Mouse (Mus musculus): ENCODE data around the gene Naip6. TPM values are rescaled to one million over a fixed set of nuclear protein-coding genes. Genes with fewer than 3 reads are reported as not detected.
"Not testable (repeated sequence)": the region's sequence is repeated elsewhere in the genome, so short reads cannot be mapped to it uniquely, and the experiment has no call there.

The Naip6 gene
- 0.04 and 0.51 TPM in 2 replicates for polyA plus RNA-seq (2015; fragmentation: Nextera tagmentation; extraction: Ambion mirVana)

GRCm38 (mm10) chr13:100317256-100317893, at the start of gene Naip6:
TSS of gene Naip6 (minus strand) at chr13:100317674.
- not testable (repeated sequence) for H3K9me3 ChIP-seq (replicated peaks); H3K27me3 ChIP-seq (replicated peaks); ATAC-seq (ENCODE audit: low FRiP score); H3K9ac ChIP-seq (replicated peaks); H3K27ac ChIP-seq (replicated peaks); H3K4me1 ChIP-seq; H3K36me3 ChIP-seq; H3K4me2 ChIP-seq; H3K4me3 ChIP-seq (replicated peaks)
- 76% methylated on average over 6 of the region's 6 CpGs for WGBS

DNA sequence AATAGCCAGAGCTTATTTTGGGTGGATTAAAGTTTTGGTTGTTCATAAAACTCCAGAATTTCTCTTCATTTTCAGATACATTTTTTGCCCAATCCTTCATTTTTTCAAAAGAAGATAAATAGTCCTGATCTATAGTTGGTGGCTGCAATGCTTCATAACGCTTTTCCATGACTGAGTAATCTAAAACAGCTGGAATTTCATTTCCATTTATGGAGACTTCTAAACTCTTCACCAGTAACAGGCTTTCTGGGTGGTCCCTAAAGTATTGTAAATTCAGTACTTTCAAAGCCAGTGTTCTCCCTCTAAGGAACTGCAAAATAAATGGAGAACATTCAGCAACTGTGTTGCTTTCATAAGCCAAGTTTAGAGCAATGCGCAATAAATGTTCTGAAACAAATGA, 34.8 kb upstream of the Naip6 start:
- H3K27ac ChIP-seq (replicated peaks); H3K4me3 ChIP-seq (replicated peaks); H3K4me2 ChIP-seq; H3K27me3 ChIP-seq (replicated peaks); H3K9ac ChIP-seq (replicated peaks); ATAC-seq (ENCODE audit: low FRiP score); H3K9me3 ChIP-seq (replicated peaks); H3K4me1 ChIP-seq; H3K36me3 ChIP-seq: not testable (repeated sequence)
- 83% methylated on average over 2 of the region's 2 CpGs for WGBS

DNA sequence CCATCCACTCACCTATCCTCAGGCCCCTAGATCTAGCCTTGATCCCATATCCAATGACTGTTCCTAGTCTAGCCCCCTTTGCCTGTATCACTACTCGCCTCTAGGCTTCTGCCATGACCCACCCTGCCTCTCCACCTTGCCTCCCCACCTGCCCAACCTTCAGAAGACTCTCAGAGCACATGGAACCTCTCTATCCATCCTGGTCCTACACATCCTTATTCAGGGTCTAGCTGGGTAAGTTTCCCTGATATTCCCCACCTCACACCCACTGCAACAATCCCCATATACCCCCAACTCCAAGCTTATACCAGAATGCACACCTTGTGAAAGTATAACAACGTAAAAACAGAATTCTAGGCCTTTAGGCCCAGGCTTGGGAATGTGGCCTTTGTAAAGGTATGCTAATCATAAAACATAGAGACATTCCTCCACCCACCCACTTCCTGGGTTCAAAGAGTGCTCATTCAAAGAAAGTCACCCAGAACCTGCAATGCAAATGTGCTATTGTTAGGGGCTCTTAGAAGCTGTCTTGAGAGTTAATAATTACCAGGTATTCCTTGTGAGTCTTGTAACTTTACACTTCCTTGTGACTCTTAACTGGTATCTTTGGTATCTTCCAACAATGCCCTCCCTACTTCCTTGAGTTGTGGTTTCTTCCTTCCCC, 32.2 kb upstream of the Naip6 start:
- not testable (repeated sequence) for H3K36me3 ChIP-seq; H3K9ac ChIP-seq (replicated peaks)
- WGBS: 69% methylated on average over 1 of the region's 2 CpGs

GRCm38 (mm10) chr13:100341822-100342221, 24.3 kb upstream of the Naip6 start:
- no peak overlapping the region for H3K9ac ChIP-seq (replicated peaks)
- ATAC-seq (ENCODE audit: low FRiP score): no peak
- no peak overlapping the region for H3K4me2 ChIP-seq
- H3K4me3 ChIP-seq (replicated peaks): no peak overlapping the region
- H3K9me3 ChIP-seq (replicated peaks): no peaks in the 10 kb centered on the region
- H3K27me3 ChIP-seq (replicated peaks): no peaks in the 10 kb centered on the region
- H3K27ac ChIP-seq (replicated peaks): no peak overlapping the region
- H3K4me1 ChIP-seq: no peaks in the 10 kb centered on the region
- WGBS: 70% methylated on average over 2 of the region's 2 CpGs
- no peaks in the 10 kb centered on the region for H3K36me3 ChIP-seq

More for the DNA sequence above, 32.2 kb upstream of the Naip6 start:
- not testable (repeated sequence) for H3K9me3 ChIP-seq (replicated peaks); H3K4me2 ChIP-seq; H3K4me1 ChIP-seq; H3K4me3 ChIP-seq (replicated peaks); H3K27ac ChIP-seq (replicated peaks); H3K27me3 ChIP-seq (replicated peaks); ATAC-seq (ENCODE audit: low FRiP score)

GRCm38 (mm10) chr13:100331728-100332127, 14.3 kb upstream of the Naip6 start:
- H3K27ac ChIP-seq (replicated peaks); ATAC-seq (ENCODE audit: low FRiP score); H3K9me3 ChIP-seq (replicated peaks); H3K36me3 ChIP-seq; H3K4me2 ChIP-seq; H3K9ac ChIP-seq (replicated peaks); H3K4me3 ChIP-seq (replicated peaks); H3K4me1 ChIP-seq; H3K27me3 ChIP-seq (replicated peaks): not testable (repeated sequence)
- WGBS: 51% methylated on average over 5 of the region's 5 CpGs

DNA sequence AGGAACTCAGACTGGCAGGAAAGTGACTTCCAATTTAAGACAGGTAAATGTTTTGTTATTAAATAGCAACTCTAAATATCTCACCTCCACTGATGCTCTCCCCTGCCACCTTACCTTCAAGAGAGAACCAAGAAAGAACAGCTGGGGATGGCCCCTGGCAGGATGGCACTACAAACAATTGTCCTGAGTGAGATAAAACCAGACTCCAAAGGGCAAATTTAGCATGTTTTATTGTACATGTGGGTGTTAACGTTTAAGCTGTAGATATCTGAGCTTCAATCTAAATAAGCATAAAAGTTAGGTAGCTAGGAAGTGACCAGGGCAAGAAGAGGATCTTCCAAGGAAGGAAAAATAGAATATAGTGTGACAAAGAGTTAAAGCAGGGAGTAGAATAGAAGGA, 11.4 kb upstream of the Naip6 start:
- H3K4me3 ChIP-seq (replicated peaks); H3K27ac ChIP-seq (replicated peaks); H3K36me3 ChIP-seq; H3K4me2 ChIP-seq; H3K4me1 ChIP-seq; H3K9ac ChIP-seq (replicated peaks); ATAC-seq (ENCODE audit: low FRiP score); H3K9me3 ChIP-seq (replicated peaks); H3K27me3 ChIP-seq (replicated peaks): not testable (repeated sequence)
- WGBS: 33% methylated on average over 1 of the region's 1 CpGs

GRCm38 (mm10) chr13:100328029-100328428, 10.6 kb upstream of the Naip6 start:
- not testable (repeated sequence) for H3K27ac ChIP-seq (replicated peaks); H3K4me2 ChIP-seq; H3K9ac ChIP-seq (replicated peaks); H3K4me3 ChIP-seq (replicated peaks); ATAC-seq (ENCODE audit: low FRiP score); H3K4me1 ChIP-seq; H3K27me3 ChIP-seq (replicated peaks); H3K9me3 ChIP-seq (replicated peaks); H3K36me3 ChIP-seq
- WGBS: 77% methylated on average over 2 of the region's 2 CpGs

DNA sequence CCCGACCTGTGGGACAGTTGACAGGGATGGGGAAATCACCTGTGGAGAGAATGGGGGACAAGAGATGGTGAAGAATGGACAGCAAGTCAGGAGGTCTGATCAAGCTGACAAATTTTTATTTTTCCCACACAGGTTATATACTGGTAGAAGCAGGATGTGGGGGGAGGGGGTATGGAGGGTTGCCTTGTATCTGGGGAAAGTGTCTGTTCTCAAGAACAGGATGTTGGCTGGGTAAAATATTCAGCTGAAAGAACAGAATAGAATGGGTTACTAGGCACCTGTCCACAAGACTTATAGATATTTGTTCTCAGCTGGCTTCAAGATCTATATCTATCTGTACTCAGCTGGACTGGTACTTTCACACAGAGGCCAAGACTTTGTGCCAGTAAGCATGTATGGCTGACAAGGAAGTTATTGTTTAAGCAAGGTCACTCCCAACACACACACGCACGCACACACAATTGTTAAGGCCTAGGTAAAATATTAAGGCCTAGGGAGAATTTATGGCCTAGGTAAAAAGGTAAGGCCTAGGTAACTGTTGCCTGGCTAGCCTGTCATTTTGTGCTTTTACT, 4.9 kb upstream of the Naip6 start:
- H3K9me3 ChIP-seq (replicated peaks); H3K36me3 ChIP-seq; H3K27me3 ChIP-seq (replicated peaks); H3K9ac ChIP-seq (replicated peaks); ATAC-seq (ENCODE audit: low FRiP score); H3K27ac ChIP-seq (replicated peaks); H3K4me2 ChIP-seq; H3K4me1 ChIP-seq; H3K4me3 ChIP-seq (replicated peaks): not testable (repeated sequence)
- WGBS: 94% methylated on average over 3 of the region's 3 CpGs

DNA sequence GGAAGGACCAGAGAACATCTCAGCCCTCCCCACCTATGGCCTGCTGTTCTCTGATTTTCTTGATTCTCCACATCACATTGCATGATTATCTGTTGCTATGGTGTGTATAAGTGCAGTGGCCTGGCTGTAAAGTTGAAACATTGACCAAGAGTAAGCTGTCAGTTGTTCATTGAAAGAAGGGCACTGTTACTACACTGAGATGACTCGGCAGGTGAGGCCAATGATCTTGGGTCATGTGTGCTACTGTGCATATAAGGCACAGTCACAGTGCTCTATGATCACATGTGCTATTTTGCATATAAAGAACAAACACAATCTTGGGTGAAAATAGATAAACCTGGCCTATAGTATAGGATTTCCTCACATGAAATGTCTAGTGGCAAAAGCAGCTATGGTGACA, 32.9 kb downstream of the Naip6 start:
- no peak overlapping the region for H3K4me3 ChIP-seq (replicated peaks)
- no peaks in the 10 kb centered on the region for H3K4me1 ChIP-seq
- no peaks in the 10 kb centered on the region for H3K36me3 ChIP-seq
- no peaks in the 10 kb centered on the region for H3K27me3 ChIP-seq (replicated peaks)
- H3K9me3 ChIP-seq (replicated peaks): no peaks in the 10 kb centered on the region
- no peak overlapping the region for H3K27ac ChIP-seq (replicated peaks)
- WGBS: 88% methylated on average over 1 of the region's 1 CpGs
- no peak for ATAC-seq (ENCODE audit: low FRiP score)
- no peak overlapping the region for H3K9ac ChIP-seq (replicated peaks)
- H3K4me2 ChIP-seq: no peak overlapping the region

GRCm38 (mm10) chr13:100271474-100272132, 45.9 kb downstream of the Naip6 start:
- H3K27ac ChIP-seq (replicated peaks): not testable (repeated sequence)
- no CpG with 5 or more reads among the region's 1 CpGs for WGBS

GRCm38 (mm10) chr13:100256996-100257395, 60.5 kb downstream of the Naip6 start:
- not testable (repeated sequence) for H3K4me3 ChIP-seq (replicated peaks); H3K4me1 ChIP-seq; H3K27ac ChIP-seq (replicated peaks); H3K9ac ChIP-seq (replicated peaks); H3K4me2 ChIP-seq; ATAC-seq (ENCODE audit: low FRiP score); H3K27me3 ChIP-seq (replicated peaks); H3K9me3 ChIP-seq (replicated peaks); H3K36me3 ChIP-seq
- 77% methylated on average over 2 of the region's 2 CpGs for WGBS

More at GRCm38 (mm10) chr13:100271474-100272132, 45.9 kb downstream of the Naip6 start:
- not testable (repeated sequence) for H3K4me2 ChIP-seq; H3K4me3 ChIP-seq (replicated peaks); H3K27me3 ChIP-seq (replicated peaks); H3K36me3 ChIP-seq; H3K9me3 ChIP-seq (replicated peaks); H3K9ac ChIP-seq (replicated peaks); H3K4me1 ChIP-seq; ATAC-seq (ENCODE audit: low FRiP score)

DNA sequence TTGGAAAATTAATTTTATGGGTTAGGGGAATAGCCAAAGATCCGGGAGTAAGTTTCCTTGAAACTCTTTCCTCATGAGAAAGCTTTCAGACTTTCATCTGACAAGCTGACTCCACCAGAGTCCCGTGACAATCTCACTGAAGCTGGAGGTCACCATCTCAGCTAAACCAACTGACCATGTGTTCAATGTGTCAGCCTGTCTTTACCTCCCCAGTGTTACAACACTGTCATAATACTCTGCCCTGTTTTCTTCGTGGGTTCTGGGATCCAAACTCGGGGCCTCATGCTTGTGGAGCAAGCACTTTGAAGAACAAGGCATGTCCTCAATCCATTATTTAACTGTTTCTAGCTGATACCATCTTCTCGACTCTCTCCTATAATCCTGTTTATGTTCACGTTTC, 61.5 kb downstream of the Naip6 start:
- H3K4me1 ChIP-seq; H3K4me3 ChIP-seq (replicated peaks); H3K36me3 ChIP-seq; H3K27me3 ChIP-seq (replicated peaks); H3K4me2 ChIP-seq; H3K27ac ChIP-seq (replicated peaks); H3K9me3 ChIP-seq (replicated peaks); H3K9ac ChIP-seq (replicated peaks); ATAC-seq (ENCODE audit: low FRiP score): not testable (repeated sequence)
- WGBS: 90% methylated on average over 6 of the region's 6 CpGs
